Mouse (Mus musculus) CD4-positive naive resting alpha-beta T cell, adult 57 days (primary cell): Measurements from ENCODE around the gene Dnah9. TPM values are rescaled to one million over a fixed set of nuclear protein-coding genes. Genes with fewer than 3 reads are reported as not detected.

ENCODE experiments used
- total RNA-seq: library from RNA; stranded (reverse); gene quantifications from one replicate; pipeline ENCODE4 v1.2.4, GENCODE M21; 2023

The Dnah9 gene
- total RNA-seq, result not detected

DNA sequence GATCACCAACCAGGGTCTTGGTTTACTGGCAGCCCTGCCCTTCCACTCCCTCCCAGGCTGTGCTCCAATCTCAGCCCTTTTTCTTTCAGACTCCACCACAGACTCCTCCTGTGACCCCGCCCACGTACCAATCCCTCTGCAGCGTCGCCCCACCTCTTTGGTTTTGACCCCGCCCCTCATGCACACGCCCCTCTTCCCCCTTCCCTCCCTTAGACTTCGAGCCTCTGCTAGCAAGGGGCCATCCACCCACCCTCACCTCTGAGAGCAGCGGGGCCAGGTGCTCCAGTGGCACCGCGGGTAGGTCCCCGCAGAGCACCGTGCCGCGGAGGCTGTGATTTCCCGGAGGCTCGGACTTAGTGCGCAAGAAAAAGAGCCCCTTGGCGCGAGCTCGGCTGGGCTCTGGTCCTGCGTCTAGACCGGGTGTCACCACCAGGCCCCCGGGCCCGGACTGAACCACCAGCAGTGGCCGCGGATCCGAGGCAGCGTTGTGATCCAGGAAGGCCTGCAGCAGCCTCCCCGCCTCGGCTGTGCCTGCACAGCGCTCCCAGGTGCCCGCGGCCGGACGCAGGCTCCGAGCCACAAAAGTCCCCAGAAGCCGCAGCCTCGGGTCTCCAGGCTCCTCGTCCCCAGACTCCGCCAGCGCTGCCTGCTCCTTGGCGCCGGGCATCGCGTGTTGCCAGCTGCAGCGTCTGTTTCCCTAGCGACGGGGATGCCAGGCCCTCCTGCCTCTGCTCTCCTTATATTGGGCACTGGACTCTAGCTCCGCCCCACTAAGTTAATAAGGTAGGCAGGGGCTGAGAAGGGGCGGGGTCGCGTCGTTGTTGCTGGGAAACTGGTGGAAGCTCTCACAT is at the start of gene Dnah9:
Gene Dnah9 (minus strand): TSS at position 751 of the 851 bp plus-strand sequence.

DNA sequence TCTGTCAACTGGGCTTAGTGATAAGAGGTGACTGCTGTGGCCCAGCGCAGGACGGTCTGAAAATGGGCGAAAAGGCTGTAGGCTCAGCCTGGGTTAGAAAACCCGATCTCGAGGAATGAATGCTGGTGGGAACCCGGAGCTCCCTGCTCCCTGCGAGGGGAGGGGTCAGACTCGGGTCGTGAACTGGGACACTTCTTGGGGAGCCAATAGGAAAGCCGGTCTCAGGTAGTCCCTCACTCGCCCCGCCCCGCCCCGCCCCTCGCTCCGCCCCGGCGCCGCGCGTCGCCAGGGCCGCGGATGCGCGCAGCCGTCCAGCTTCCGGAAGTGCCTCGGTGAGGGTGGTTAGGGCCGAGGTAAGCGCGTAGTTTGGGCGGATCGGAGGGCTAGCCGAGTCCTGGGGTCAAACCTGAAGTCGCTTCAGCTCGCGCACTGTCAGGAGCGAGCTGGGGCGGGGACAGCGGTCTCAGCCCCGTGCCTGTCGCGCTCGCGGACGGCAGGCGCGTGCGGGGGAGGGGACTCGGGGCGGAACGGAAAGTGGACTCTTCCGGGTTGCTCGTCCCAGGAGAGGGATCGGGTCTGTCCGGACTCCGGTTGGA is 361.3 kb downstream of the Dnah9 start, which contains the start of gene Zkscan6:
Gene Zkscan6 (plus strand): TSS at position 267 of the 596 bp plus-strand sequence.

DNA sequence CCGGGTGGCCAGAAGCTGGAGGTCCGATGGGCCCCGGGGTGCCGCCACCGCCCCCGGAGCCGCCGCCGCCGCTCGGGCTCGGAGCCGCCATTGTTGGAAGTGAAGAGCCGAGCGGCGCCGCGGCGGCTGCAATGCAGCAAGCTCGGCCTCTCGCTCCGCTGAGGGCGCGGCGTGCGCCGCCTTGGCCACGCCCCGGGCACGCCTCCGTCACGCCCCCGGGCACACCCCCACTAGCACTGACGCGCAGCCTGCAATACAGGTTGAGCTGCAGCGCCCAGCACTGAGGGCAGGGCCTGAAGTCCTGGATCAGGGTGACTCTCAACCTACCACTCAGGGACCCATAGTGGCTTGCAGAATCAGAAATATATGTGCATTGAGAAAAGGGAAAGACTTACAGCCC is 380.2 kb downstream of the Dnah9 start, which contains the start of gene Map2k4:
Gene Map2k4 (minus strand): TSS at position 144 of the 400 bp plus-strand sequence.

